Mouse (Mus musculus): Measurements from ENCODE around the gene Abo. TPM values are rescaled to one million over a fixed set of nuclear protein-coding genes. Genes with fewer than 3 reads are reported as not detected.

The Abo gene
- polyA plus RNA-seq, 1 experiment from 2014 or later = not detected

DNA sequence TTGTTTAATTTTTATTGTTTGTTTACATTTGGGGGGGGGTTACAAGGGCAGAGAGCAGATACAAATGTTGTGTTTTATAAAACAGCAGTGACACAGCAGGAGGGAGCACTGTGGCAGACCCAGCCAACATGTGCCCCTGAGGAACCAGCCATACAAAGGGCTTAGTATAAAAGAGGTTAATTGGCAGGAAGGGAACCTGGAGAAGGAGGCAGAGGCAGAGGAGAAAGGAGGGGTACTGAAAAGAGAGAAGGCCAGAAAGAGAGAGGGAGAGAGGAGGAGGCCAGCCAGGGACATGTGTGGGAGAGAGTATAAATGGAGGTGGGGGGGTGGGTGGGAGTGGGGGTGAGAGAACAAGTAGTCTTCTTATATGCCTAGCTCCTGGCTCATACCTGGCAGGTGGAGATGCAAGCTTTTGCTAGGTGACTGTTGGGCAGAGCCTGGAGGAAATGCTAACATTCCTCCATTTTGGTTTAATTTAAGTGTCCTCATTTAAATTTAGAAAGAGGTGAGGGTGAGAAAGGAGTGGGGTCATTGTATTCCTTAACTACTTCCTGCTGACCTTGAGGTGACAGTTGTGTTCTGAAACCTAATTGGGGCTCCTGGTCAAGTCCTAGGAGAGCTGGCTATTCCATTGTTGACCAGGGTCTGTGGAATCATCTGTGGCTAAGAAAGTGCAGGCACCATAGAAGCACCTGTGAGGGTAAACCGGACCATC, 37.4 kb downstream of the Abo start:
- 0 out of 2 replicates have a peak, but pooled peaks cover 4% of the 10 kb centered on the region for H3K4me1 ChIP-seq
- DNase-seq (ENCODE audit: low spot score) = no peak
- H3K27ac ChIP-seq (replicated peaks) = no peak overlapping the region
- no peak overlapping the region for H3K4me3 ChIP-seq
- no peaks in the 10 kb centered on the region for H3K36me3 ChIP-seq (replicated peaks)
- H3K9me3 ChIP-seq = no peaks in the 10 kb centered on the region
- WGBS = 89% methylated on average over 1 of the region's 1 CpGs
- no peaks in the 10 kb centered on the region for H3K27me3 ChIP-seq (replicated peaks; ENCODE audit: low read depth, poor library complexity, severe bottlenecking)

Other genes with a start within 250 kb of the Abo start
- 39.9 and 43.8 TPM in 2 replicates for gene Fam69b, start 236.5 kb downstream of the Abo start, polyA plus RNA-seq (2016; fragmentation: Nextera tagmentation; extraction: Ambion mirVana)
- gene Lcn4, start 193.7 kb downstream of the Abo start, polyA plus RNA-seq (2016; fragmentation: Nextera tagmentation; extraction: Ambion mirVana) = not detected in 2 replicates
- 33.5 and 37.1 TPM in 2 replicates for gene Surf6, start 37.9 kb upstream of the Abo start, polyA plus RNA-seq (2016; fragmentation: Nextera tagmentation; extraction: Ambion mirVana)
- gene Med22, start 45.7 kb upstream of the Abo start, polyA plus RNA-seq (2016; fragmentation: Nextera tagmentation; extraction: Ambion mirVana) = 87.2 and 91.1 TPM in 2 replicates
- 720 and 721 TPM in 2 replicates for gene Rpl7a, start 45.8 kb upstream of the Abo start, polyA plus RNA-seq (2016; fragmentation: Nextera tagmentation; extraction: Ambion mirVana)
- gene Surf2, start 51.4 kb upstream of the Abo start, polyA plus RNA-seq (2016; fragmentation: Nextera tagmentation; extraction: Ambion mirVana) = 56.7 and 58.5 TPM in 2 replicates
- gene Surf1, start 51.6 kb upstream of the Abo start, polyA plus RNA-seq (2016; fragmentation: Nextera tagmentation; extraction: Ambion mirVana) = 44.5 and 48.6 TPM in 2 replicates
- gene Surf4, start 68.9 kb upstream of the Abo start, polyA plus RNA-seq (2016; fragmentation: Nextera tagmentation; extraction: Ambion mirVana) = 158 and 160 TPM in 2 replicates
- gene Stkld1, start 69.1 kb upstream of the Abo start, polyA plus RNA-seq (2016; fragmentation: Nextera tagmentation; extraction: Ambion mirVana) = 0.11 and 0.14 TPM in 2 replicates
- gene Rexo4, start 99.4 kb upstream of the Abo start, polyA plus RNA-seq (2016; fragmentation: Nextera tagmentation; extraction: Ambion mirVana) = 56.0 and 59.1 TPM in 2 replicates
- gene Adamts13, start 108.4 kb upstream of the Abo start, polyA plus RNA-seq (2016; fragmentation: Nextera tagmentation; extraction: Ambion mirVana) = not detected in 2 replicates
- gene Cacfd1, start 144.9 kb upstream of the Abo start, polyA plus RNA-seq (2016; fragmentation: Nextera tagmentation; extraction: Ambion mirVana) = 91.0 and 97.4 TPM in 2 replicates
- 1.4 and 2.3 TPM in 2 replicates for gene Slc2a6, start 163.0 kb upstream of the Abo start, polyA plus RNA-seq (2016; fragmentation: Nextera tagmentation; extraction: Ambion mirVana)
- 0.17 TPM in 1 of 2 replicates, not detected in the other for gene Mymk, start 207.2 kb upstream of the Abo start, polyA plus RNA-seq (2016; fragmentation: Nextera tagmentation; extraction: Ambion mirVana)
- 2.1 and 3.0 TPM in 2 replicates for gene Adamtsl2, start 214.4 kb upstream of the Abo start, polyA plus RNA-seq (2016; fragmentation: Nextera tagmentation; extraction: Ambion mirVana)